Comparison of ENCODE assay signal across 24 mouse cellular contexts in the genomic region with DNA sequence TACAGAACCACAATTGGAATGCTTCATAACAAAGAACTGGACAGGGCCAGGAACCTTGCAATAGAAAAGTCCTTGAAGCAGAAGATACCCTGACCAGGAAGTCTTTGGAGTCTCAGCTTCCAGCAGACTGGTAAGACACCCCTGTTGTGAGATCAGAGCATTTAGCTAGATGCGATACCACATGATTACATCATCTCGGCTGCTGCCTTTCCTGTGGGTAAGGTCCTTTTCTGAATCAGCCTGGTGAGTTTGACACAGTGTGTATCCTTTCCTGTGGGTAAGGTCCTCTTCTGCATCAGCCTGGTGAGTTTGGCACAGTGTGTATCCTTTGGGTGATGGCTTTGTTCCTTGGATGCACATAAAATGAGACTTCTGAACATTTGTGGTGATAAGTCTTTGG.
"Had no signal": no experiment of that assay in that cellular context is flagged by ENCODE, and none has a peak within 500 bp of the region (broad histone marks: within the 10 kb centered on the region; RNA-seq: fewer than 3 reads in every experiment).

No protein-coding gene starts in this region.

- H3K27ac ChIP-seq: heart, embryonic 10.5 days; hindbrain, embryonic 13.5 days; hindbrain, embryonic 15.5 days; hindbrain, postnatal 0 days; kidney, embryonic 15.5 days; kidney, postnatal 0 days; limb, embryonic 13.5 days; limb, embryonic 15.5 days; liver, embryonic 12.5 days had no signal

- H3K4me3 ChIP-seq: heart, embryonic 10.5 days; heart, embryonic 12.5 days; hindbrain, embryonic 13.5 days; hindbrain, embryonic 15.5 days; kidney, embryonic 15.5 days; limb, embryonic 13.5 days; limb, embryonic 15.5 days; liver, embryonic 12.5 days had no signal

- ATAC-seq: hindbrain, postnatal 0 days; intestine, embryonic 16.5 days; liver, embryonic 12.5 days had no signal

- DNase-seq: gastrocnemius, postnatal 14 days; gastrocnemius, postnatal 36 days; heart, adult 18-20 months; heart, postnatal 10 days; heart, postnatal 4 days; kidney, adult 11 months; kidney, adult 2 months; kidney, adult 9 months; kidney, postnatal 14 days; kidney, postnatal 36 days; layer of hippocampus, adult 9-11 months; layer of hippocampus, postnatal 36 days; left cerebral cortex, postnatal 4 days had no signal

- H3K4me1 ChIP-seq: heart, embryonic 10.5 days; heart, embryonic 12.5 days; hindbrain, embryonic 13.5 days; hindbrain, embryonic 15.5 days; kidney, embryonic 15.5 days; limb, embryonic 15.5 days; liver, embryonic 12.5 days had no signal

- H3K36me3 ChIP-seq: heart, embryonic 10.5 days; heart, embryonic 12.5 days; hindbrain, embryonic 13.5 days; hindbrain, embryonic 15.5 days; kidney, embryonic 15.5 days; limb, embryonic 13.5 days; limb, embryonic 15.5 days; liver, embryonic 12.5 days had no signal

- H3K27me3 ChIP-seq: heart, embryonic 12.5 days; hindbrain, embryonic 13.5 days; hindbrain, embryonic 15.5 days; kidney, embryonic 15.5 days; limb, embryonic 13.5 days; limb, embryonic 15.5 days; liver, embryonic 12.5 days had no signal
